Mouse (Mus musculus): ENCODE measurements around the gene Heca.

DNA sequence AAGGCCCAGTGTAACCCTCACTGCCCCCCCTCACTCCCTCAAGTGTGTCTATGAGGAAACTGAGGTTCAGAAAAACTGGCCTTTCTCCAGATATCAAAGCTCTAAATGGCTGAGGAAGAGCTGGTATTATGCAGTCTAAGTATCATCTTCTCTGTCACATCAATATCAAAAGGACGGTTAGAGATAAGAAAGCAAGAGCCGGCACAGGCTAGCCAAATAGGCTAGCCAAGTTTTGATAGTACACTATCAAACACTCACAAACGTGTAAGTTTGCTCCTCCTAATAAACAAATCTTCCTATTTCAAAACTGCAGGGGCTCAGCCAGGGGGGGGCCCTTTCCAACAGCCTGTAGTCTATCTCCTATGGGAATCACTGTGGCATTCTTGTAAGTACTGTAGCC is 1.8 kb downstream of the Heca start:
- no peak for TF ChIP-seq CTCF (conservative IDR thresholded peaks at IDR 0.05; ENCODE audit: low read length)
- TF ChIP-seq NANOG (IDR thresholded peaks at IDR 0.05; ENCODE audit: borderline replicate concordance, low read length) = no peak
- TF ChIP-seq POU5F1 (IDR thresholded peaks at IDR 0.05; ENCODE audit: borderline replicate concordance, low read length) = no peak

Data from E14TG2a.4 (cell line).